Mouse (Mus musculus): ENCODE results near the gene Ubtf.

Gene Ubtf

DNA sequence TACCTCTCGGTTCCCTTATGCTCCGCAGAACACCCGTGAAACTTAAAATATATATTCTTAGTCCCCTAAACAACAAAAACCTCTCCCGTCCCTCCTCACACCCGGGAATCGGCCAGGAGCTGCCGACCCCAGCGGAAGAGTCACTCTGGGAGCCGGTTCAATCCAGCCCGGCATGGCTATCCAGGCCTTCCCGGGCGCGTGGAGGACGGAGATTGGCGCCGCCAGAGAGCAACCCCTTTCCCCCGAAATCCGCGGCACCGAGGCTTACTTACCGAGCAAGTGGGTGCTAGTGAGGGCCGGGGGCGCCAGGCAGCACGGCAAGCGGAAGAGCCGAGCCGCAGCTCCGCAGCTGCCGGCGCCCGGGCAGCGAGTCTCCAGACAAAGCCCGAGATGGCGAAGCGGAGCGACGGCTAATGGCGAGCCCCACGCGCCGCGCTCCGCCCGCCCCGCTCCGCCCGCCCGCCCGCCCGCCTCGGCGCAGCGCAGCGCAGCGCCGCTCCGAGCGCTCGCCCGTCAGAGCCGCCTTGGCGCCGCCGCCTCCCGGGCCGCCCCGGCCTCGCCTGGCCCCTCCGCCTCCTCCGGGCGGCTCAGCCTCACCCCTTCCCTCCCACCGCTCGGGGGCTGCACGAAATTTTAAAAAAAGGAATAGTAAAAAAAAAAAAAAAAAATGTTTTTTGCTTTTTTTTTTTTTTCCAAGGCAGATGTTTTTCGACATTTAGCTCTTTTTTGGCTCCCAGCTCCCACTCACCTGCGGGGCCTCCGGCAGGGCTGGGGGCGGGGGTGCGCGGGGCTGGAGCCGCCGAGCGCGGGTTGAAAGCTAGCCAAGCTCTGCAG is 749 bp downstream of the Ubtf start:
- CTCF ChIA-PET = interaction anchor here (0.7 to 2.1 kb wide), 4 partner anchors 10 to 95 kb away, joined by 3 to 15 read pairs (median 7); no protein-coding TSS in a partner anchor

DNA sequence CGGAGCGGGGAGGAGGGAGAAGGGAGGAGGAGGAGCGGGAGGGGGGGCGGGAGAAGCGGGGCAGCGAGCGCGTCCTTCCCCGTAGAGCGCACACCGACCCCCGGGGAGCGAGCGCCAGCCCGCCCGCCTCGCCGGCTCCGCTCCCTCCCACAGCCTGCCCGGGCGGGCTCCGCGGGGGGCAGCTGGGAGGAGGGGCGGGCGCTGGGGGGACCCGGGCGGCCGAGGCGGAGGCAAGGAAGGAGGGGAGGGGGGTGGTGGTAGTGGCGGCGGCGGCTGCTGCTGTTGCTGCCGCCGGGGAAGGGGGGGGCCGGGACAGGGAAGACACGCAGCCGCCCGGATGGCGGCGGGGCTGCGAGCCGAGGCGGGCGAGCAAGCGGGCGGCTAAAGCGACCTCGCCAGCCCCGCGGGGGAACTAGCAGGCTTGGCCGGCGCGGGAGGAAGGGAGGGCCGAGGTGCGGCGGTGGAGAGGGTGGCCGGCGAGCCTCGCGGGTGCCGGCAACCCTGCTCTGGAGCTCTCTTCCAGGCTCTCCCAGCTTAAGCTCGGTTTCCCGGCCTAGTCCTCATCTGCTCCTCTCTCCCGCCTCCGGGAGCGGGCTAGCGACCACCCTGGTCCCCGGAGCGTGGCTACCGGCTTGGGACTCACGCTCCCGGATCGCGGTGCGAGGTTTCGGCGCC is 1.5 kb downstream of the Ubtf start:
- CTCF ChIA-PET = interaction anchor here (0.8 to 2.1 kb wide), 2 partner anchors 9 to 13 kb away, joined by 3 to 15 read pairs; no protein-coding TSS in a partner anchor

- CTCF ChIA-PET = no interaction called here
Measured at GRCm38 (mm10) chr11:102317298-102317900, 2.1 kb downstream of the Ubtf start.

DNA sequence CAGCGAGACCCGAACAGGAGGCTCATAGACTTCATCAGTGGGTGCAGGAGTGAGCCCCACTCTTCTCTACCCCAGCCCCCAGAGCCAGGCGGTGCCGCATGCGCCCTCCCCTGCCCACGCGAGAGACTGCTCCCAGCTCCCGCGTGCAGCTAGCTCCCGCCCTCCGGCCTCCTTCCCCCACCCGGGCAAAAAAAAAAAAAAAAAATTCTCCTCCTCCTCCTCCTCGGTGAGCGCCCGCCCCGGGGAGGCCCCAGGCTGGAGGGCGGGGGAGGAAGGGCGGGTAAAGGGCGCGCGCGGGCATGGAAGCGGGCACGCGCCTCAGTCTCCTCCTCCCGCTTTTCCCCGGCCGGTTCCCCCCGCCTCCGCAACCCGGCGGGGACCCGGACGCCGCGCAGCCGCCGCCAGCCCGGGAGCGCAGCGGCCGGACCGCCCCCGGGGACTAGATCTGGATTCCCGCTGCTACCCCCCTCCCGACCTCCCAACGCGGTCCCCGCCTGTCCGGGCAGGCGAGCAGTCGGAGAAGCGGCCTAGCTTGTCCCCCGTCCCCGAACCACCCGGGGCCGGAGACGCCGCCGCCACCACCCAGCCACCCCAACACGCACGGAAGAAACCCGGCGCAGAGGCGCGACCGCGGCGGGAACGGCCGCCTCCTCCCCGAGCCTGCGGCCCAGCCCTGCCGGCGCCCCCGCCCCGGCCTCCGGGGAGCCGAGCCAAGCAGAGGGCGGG is 2.8 kb downstream of the Ubtf start:
- CTCF ChIA-PET = no interaction called here

DNA sequence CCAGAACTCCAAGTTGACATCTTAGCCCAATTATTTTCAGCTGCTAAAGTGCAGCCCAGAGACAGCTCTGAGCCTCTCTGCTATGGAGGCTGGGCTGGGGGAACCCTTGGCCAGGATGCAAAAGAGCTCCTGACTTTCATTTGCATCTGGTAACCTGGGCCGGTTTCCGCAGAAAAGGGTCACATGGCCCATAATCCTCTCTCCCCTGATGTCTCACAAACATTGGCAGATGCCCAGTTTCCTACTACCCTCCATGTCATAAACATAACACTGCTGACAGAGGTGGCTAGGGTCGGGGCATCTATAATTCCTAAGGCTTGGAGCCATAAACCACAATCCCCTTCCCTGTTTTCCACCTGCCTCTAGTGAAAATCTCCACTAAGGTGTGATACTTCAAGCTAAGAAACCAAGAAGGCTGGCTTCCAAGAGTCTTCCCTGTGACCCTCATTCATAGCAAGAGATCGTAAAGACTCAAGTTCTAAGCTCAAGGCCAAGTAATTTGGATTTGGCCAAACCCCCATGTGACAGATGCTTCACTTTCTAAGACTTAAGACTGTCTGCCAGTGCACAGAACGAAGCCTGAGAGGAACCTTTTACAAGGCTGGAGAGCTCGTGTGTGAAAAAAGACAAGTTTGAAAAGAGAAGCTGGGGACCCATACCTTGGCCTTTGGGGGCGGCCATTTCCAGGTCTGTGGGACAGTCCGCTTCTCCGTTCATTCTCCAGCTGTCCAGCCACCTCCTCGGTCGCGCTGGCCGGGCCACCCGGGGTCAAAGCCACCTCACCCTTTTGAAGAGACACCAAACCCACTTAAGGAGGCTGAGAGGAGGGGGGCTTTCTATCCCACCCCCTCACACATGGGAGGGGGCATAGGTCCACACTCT is 3.6 kb downstream of the Ubtf start:
- CTCF ChIA-PET = no interaction called here

- CTCF ChIA-PET = no interaction called here
Measured at GRCm38 (mm10) chr11:102314321-102314720, 5.2 kb downstream of the Ubtf start.

DNA sequence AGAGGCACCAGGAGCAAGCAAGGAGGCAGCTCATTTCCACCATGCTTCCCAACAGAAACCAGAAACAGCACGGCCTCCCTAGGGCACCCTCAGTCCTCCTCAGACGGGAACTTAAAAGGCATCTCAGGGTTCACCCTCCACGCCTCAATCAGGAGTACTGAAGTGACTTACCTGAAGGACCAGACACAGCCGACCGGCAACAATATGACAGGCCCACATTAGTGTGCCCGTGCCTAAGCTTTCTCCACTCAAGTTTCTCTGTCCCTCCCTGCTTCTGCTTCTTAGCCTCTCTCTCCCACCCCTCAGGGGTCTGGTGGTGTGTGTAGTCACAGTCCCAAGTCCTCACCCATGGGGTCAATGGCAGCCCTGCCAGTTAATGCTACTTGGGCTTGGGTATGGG is 7.0 kb downstream of the Ubtf start:
- CTCF ChIA-PET = no interaction called here

- CTCF ChIA-PET = interaction anchor here (0.6 kb wide), 1 partner anchor 35 kb away, joined by 4 read pairs; no protein-coding TSS in a partner anchor
Measured at GRCm38 (mm10) chr11:102311966-102312365, 7.6 kb downstream of the Ubtf start.

DNA sequence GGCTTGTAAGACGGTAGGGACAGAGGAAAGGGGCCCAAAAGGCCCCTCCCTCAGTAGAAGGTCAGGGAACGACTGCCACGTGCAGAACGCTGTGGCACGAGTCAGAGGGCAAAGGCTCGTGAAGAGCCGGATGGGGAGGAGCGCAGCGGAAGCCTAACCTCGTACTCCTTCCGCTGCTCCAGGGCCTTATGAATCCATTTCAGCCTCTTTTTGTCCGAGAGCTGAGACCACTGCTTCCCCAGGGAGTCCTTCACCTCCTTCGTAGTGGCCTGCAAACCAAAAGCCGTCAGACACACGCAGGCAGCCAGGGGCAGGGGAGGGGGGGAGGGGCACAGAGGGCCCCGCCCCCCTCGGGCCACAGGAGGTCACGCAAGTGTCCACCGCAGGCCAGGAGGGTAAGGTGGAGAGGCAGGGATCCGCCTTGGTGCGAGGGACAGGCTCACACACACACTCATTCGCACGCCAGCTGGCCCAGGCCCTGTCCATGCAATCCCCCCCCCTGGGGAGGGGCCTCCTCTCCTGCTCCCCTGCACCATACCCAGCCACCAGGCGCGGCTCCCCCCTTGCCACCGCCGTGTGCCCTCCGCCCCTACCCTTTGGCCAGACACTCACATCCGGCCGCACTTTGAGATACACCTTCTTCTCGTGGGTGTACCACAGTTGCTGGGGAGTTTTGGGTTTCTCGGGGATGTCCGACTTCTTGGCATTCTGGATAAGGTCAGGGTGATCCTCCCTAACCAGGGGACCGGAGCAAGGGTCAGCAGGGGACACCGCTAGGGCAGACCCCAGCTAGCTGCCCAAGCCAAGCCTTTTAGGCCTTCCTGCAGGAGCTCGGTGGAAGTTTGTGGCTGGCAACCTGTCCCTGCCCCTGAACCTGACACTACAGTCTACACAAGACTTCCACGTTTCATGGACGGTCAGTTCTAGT is 8.5 kb downstream of the Ubtf start:
- CTCF ChIA-PET = interaction anchor here (0.6 to 3.4 kb wide), 6 partner anchors 8 to 170 kb away, joined by 3 to 15 read pairs (median 4); partner anchors contain the start of gene Ubtf

- CTCF ChIA-PET = interaction anchor here (0.6 to 3.4 kb wide), 7 partner anchors 9 to 169 kb away, joined by 3 to 15 read pairs (median 4); partner anchors contain the start of gene Ubtf
Measured at GRCm38 (mm10) chr11:102309821-102310617, 9.5 kb downstream of the Ubtf start.

GRCm38 (mm10) chr11:102308979-102309378 is 10.6 kb downstream of the Ubtf start:
- CTCF ChIA-PET = interaction anchor here (0.6 to 3.4 kb wide), 5 partner anchors 9 to 263 kb away, joined by 4 to 15 read pairs (median 4); partner anchors contain the start of genes Grn and Ubtf

- CTCF ChIA-PET = interaction anchor here (0.6 to 3.4 kb wide), 6 partner anchors 9 to 668 kb away, joined by 4 to 15 read pairs (median 6); partner anchors contain the start of genes Grn and Ubtf
Measured at GRCm38 (mm10) chr11:102308104-102308503, 11.4 kb downstream of the Ubtf start.

DNA sequence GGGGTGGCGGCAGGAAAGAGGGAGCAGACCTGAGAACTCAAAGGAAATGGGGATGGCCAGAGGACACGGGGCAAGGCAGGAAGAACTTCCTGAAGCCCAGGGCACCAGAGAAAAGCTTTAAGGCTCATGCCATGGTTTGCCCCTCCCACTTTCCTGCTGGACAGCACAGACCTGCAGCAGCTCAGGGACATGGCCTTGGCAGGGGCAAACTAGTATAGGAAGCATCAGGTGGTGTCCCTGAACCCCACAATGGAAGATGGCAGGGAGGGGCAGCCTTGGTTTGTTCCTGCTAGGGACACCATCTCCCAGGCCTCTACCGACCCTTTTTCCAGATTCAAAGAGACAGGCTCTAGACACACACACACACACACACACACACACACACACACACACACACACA is 14.2 kb downstream of the Ubtf start:
- CTCF ChIA-PET = interaction anchor here (0.5 kb wide), 1 partner anchor 25 kb away, joined by 4 read pairs; no protein-coding TSS in a partner anchor

DNA sequence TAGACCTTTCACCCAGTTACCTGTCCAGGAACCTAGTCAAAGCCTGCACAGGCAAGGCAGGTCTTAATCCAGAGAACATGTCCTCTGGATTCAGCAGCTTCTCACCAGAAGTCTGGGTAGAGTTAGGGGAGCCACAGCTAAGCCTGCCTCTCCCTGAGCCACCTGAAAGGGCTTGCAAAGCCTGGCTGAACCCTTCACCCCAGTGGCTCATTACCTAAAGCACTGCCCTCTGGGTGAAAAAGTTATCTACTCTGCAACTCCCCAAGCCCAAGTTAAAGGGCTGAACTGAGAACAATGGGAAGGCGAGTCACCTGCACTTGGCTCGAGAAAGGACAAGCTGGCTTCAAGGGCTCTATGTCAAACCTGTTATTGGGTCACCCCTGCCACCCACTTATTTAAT is 15.4 kb downstream of the Ubtf start:
- CTCF ChIA-PET = interaction anchor here (0.7 kb wide), 1 partner anchor 76 kb away, joined by 19 read pairs; no protein-coding TSS in a partner anchor

- CTCF ChIA-PET = interaction anchor here (0.5 to 0.9 kb wide), 4 partner anchors 9 to 137 kb away, joined by 3 to 7 read pairs (median 4); no protein-coding TSS in a partner anchor
Measured at GRCm38 (mm10) chr11:102299839-102300238, 19.7 kb downstream of the Ubtf start.

DNA sequence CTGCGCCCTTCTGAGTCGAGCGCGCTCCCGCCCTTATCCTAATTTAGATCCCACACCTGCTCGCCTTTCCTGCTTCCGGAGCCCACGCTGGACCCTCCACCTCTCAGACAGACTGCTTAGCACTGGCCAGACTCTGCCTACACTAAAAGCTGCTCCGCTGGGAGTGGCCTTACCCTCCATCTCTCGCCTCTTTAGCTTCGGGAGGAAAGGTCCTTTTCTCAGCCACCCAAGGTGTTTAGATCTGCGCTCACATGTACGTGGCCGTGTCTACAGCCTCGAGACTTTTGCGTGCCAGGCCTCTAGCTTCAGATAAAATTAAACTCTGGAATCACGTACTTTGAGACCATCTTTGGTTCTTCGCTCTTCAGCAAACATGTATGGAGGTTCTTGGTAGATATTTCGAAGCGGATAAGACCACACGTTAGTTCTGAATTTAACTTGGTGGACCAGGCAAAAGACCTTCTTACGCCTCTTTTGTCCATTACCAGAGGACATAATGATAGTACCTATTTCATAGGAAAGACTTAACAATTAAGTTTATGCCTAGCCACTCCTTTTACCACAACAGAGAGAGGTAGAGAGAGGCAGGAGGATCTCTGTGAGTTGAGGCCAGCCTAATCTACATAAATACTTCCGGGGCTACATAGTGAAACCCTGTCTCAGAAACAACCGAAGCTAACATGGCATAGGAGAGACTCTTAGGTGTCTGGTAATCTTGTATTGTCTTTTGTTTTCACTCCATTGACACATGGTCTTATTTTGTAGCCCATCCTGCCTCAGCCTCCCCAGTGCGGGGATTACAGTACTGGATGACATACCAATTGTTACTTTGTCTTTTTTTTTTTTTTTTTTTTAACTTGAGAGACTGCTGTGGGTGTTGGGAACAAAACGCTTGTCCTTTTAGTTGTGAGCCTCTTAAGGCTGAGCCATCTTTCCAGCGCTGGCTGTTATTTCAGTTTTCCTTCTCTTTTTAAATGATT is 21.7 kb downstream of the Ubtf start:
- CTCF ChIA-PET = interaction anchor here (1.0 kb wide), 2 partner anchors 12 to 21 kb away, joined by 3 to 9 read pairs; partner anchors contain the start of gene Ubtf
